ENCODE assay signal across 10 mouse cellular contexts in genomic region chr10:67746140-67746539, GRCm38 (mm10).
DNase-seq lines count a peak whose midpoint lies in the region; ATAC-seq and TF ChIP-seq lines count a peak whose summit lies in the region.
"Had no signal": no experiment of that assay in that cellular context is flagged by ENCODE, and none has a peak within 500 bp of the region (broad histone marks: within the 10 kb centered on the region; RNA-seq: fewer than 3 reads in every experiment).

No protein-coding gene starts in this region.

- H3K4me3 ChIP-seq in kidney, adult 2 months (ENCODE audit: insufficient read depth, low read depth, low read length), result no peak overlapping the region
- H3K4me3 ChIP-seq in kidney, embryonic 14.5 days (ENCODE audit: low read length), result no peak overlapping the region
- no peak overlapping the region for H3K4me3 ChIP-seq in midbrain, postnatal 0 days (ENCODE audit: low read depth, low read length)
- H3K4me3 ChIP-seq in midbrain, embryonic 11.5 days (ENCODE audit: low read depth, low read length), result no peak overlapping the region

- no peaks in the 10 kb centered on the region for H3K9me3 ChIP-seq in kidney, embryonic 14.5 days (ENCODE audit: control insufficient read depth, low read length)
- no peaks in the 10 kb centered on the region for H3K9me3 ChIP-seq in midbrain, postnatal 0 days (ENCODE audit: low read length)
- H3K9me3 ChIP-seq in midbrain, embryonic 11.5 days (ENCODE audit: control insufficient read depth, low read length), result no peaks in the 10 kb centered on the region

- H3K27me3 ChIP-seq in kidney, adult 2 months (replicated peaks; ENCODE audit: control insufficient read depth, insufficient read depth, low read length), result no peaks in the 10 kb centered on the region
- H3K27me3 ChIP-seq in kidney, embryonic 14.5 days (ENCODE audit: control insufficient read depth, insufficient read depth, low read length), result no peaks in the 10 kb centered on the region
- H3K27me3 ChIP-seq in midbrain, postnatal 0 days (ENCODE audit: insufficient read depth, low read length), result no peaks in the 10 kb centered on the region
- no peaks in the 10 kb centered on the region for H3K27me3 ChIP-seq in midbrain, embryonic 11.5 days (ENCODE audit: control insufficient read depth, insufficient read depth, low read length)

- ATAC-seq in kidney, embryonic 14.5 days (ENCODE audit: low FRiP score, low TSS enrichment), result no peak
- ATAC-seq in midbrain, postnatal 0 days (ENCODE audit: low FRiP score), result no peak
- no peak for ATAC-seq in midbrain, embryonic 11.5 days (ENCODE audit: low FRiP score)

- TF ChIP-seq POLR2A in kidney, adult 2 months (IDR thresholded peaks at IDR 0.05; ENCODE audit: low read depth, low read length), result no peak

- WGBS in kidney, adult 2 months, result 83% methylated on average over 3 of the region's 3 CpGs
- WGBS in kidney, embryonic 14.5 days, result 77% methylated on average over 3 of the region's 3 CpGs
- WGBS in midbrain, postnatal 0 days, result 88% methylated on average over 3 of the region's 3 CpGs
- WGBS in midbrain, embryonic 11.5 days, result 88% methylated on average over 3 of the region's 3 CpGs

- H3K4me2 ChIP-seq in kidney, embryonic 14.5 days (replicated peaks; ENCODE audit: low read depth, low read length), result no peak overlapping the region
- no peak overlapping the region for H3K4me2 ChIP-seq in midbrain, postnatal 0 days (ENCODE audit: low read depth, low read length, poor library complexity, severe bottlenecking)
- H3K4me2 ChIP-seq in midbrain, embryonic 11.5 days, result no peak overlapping the region

- DNase-seq in cerebellum, postnatal 10 days, result peak; percentile 79 to 83
- no peak for DNase-seq in cerebellum, adult 9-10 months
- DNase-seq in kidney, adult 2 months, result peak; percentile 28
- DNase-seq in midbrain, postnatal 0 days (ENCODE audit: low spot score), result peak; percentile 6
- no peak for DNase-seq in midbrain, embryonic 11.5 days (ENCODE audit: low spot score, missing footprints)
- peak; percentile 67 for DNase-seq in layer of hippocampus, adult 9-11 months
- DNase-seq in testis, postnatal 14 days (ENCODE audit: low spot score), result no peak
- DNase-seq: midbrain, embryonic 14.5 days; right cerebral cortex, postnatal 4 days had no signal

- no peak for TF ChIP-seq CTCF in kidney, adult 2 months (conservative IDR thresholded peaks at IDR 0.05; ENCODE audit: insufficient read depth, insufficient read length, low read depth, low read length)
- no peak for TF ChIP-seq CTCF in midbrain, postnatal 0 days (IDR thresholded peaks at IDR 0.05)

- H3K27ac ChIP-seq in kidney, adult 2 months (ENCODE audit: insufficient read depth, low read depth, low read length), result no peak overlapping the region
- H3K27ac ChIP-seq in kidney, embryonic 14.5 days (ENCODE audit: low read depth, low read length), result no peak overlapping the region
- H3K27ac ChIP-seq in midbrain, postnatal 0 days (ENCODE audit: low read depth, low read length), result no peak overlapping the region
- no peak overlapping the region for H3K27ac ChIP-seq in midbrain, embryonic 11.5 days (ENCODE audit: low read depth, low read length)

- H3K9ac ChIP-seq in kidney, embryonic 14.5 days (ENCODE audit: low read depth, low read length), result no peak overlapping the region
- H3K9ac ChIP-seq in midbrain, postnatal 0 days (replicated peaks; ENCODE audit: low read length, poor library complexity, severe bottlenecking), result no peak overlapping the region
- no peak overlapping the region for H3K9ac ChIP-seq in midbrain, embryonic 11.5 days (ENCODE audit: low read length)

- 0 out of 2 replicates have a peak, but pooled peaks cover 3% of the 10 kb centered on the region for H3K4me1 ChIP-seq in kidney, adult 2 months (ENCODE audit: control insufficient read depth, insufficient read depth, low read length)
- no peaks in the 10 kb centered on the region for H3K4me1 ChIP-seq in kidney, embryonic 14.5 days (ENCODE audit: control insufficient read depth, insufficient read depth, low read length)
- no peaks in the 10 kb centered on the region for H3K4me1 ChIP-seq in midbrain, postnatal 0 days (ENCODE audit: insufficient read depth, low read length)
- no peaks in the 10 kb centered on the region for H3K4me1 ChIP-seq in midbrain, embryonic 11.5 days (ENCODE audit: control insufficient read depth, insufficient read depth, low read length)

- no peaks in the 10 kb centered on the region for H3K36me3 ChIP-seq in kidney, adult 2 months (ENCODE audit: control insufficient read depth, insufficient read depth, low read length)
- no peaks in the 10 kb centered on the region for H3K36me3 ChIP-seq in kidney, embryonic 14.5 days (ENCODE audit: control insufficient read depth, insufficient read depth, low read length)
- H3K36me3 ChIP-seq in midbrain, postnatal 0 days (ENCODE audit: insufficient read depth, low read length), result no peaks in the 10 kb centered on the region
- no peaks in the 10 kb centered on the region for H3K36me3 ChIP-seq in midbrain, embryonic 11.5 days (ENCODE audit: control insufficient read depth, insufficient read depth, low read length)

Comparison
In these comparisons a context has a peak if more than half of its experiments do, and no peak if none do; other contexts are left out.
1. DNase-seq: peak in cerebellum, postnatal 10 days (2 of 2), kidney, adult 2 months (single experiment), midbrain, postnatal 0 days (single experiment) and layer of hippocampus, adult 9-11 months (single experiment); none in cerebellum, adult 9-10 months (single experiment), midbrain, embryonic 11.5 days (single experiment) and testis, postnatal 14 days (single experiment).